Mouse (Mus musculus) stomach, postnatal 0 days (tissue): ENCODE results near the gene Bin2.

Experiments
- CTCF ChIP-seq: IDR thresholded peaks from 2 replicates; pipeline ENCODE4 v1.5.1; 2016; ENCODE audit warnings: antibody characterized with exemption, low read depth, mild to moderate bottlenecking, moderate library complexity
- EP300 ChIP-seq: optimal IDR thresholded peaks from 2 replicates; pipeline ENCODE3; 2016; ENCODE audit warnings: antibody characterized with exemption

GRCm38 (mm10) chr15:100628797-100629196 lies 40.6 kb downstream of the Bin2 start:
- TF ChIP-seq CTCF = no peak
- TF ChIP-seq EP300 = no peak
